Mouse (Mus musculus) E14TG2a.4 (cell line): ENCODE measurements around the gene Trem2.

Experiments used
- CTCF ChIP-seq: conservative IDR thresholded peaks from 2 replicates; pipeline ENCODE4 v1.5.1; 2014; ENCODE audit warnings: low read length
- POU5F1 ChIP-seq: IDR thresholded peaks from 2 replicates; pipeline ENCODE4 v1.6.1; 2014; ENCODE audit warnings: low read length, borderline replicate concordance

GRCm38 (mm10) chr17:48388666-48389065 lies 42.5 kb downstream of the Trem2 start:
- no peak for TF ChIP-seq CTCF
- TF ChIP-seq POU5F1, result no peak
